Mouse (Mus musculus) monocyte, adult 2 months (primary cell): ENCODE data around the gene Ibsp.

Experiments used
- DNase-seq, 2 experiments: peaks; one replicate each; pipeline ENCODE4 v3.0.0; 2022; ENCODE audit warnings: low spot score in 2 of 2, low read depth in 1 of 2

Gene Ibsp

GRCm38 (mm10) chr5:104298994-104299393 lies at the start of gene Ibsp:
Gene Ibsp (plus strand): TSS chr5:104299171.
- no peak for DNase-seq

DNA sequence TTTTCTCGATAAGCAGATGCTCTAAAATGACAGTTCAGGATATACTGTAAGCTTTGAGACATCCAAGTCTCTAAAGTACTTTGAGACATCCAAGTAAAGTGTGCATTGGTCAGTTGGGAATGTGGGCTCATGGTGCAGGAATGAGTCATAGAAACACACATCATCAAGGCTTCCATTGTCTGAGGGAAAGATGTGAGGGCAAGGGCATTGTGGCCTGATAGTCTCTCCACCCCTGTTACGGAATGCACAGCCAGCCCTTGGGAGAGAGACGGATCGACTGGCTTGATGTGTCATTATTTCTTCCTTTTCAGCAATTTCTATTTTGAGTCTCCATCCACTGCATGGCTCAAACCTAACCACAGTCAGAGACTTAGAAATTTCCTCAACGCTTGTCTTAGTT lies 47.2 kb upstream of the Ibsp start:
- DNase-seq: no peak

GRCm38 (mm10) chr5:104256585-104256984 lies 42.4 kb upstream of the Ibsp start:
- no peak for DNase-seq

GRCm38 (mm10) chr5:104261908-104262461 lies 37.0 kb upstream of the Ibsp start:
- no peak for DNase-seq

- DNase-seq: no peak
These were observed 35.8 kb upstream of the Ibsp start for GRCm38 (mm10) chr5:104263014-104263776.

- DNase-seq: no peak
These were observed 4.8 kb upstream of the Ibsp start for GRCm38 (mm10) chr5:104294201-104294600.

DNA sequence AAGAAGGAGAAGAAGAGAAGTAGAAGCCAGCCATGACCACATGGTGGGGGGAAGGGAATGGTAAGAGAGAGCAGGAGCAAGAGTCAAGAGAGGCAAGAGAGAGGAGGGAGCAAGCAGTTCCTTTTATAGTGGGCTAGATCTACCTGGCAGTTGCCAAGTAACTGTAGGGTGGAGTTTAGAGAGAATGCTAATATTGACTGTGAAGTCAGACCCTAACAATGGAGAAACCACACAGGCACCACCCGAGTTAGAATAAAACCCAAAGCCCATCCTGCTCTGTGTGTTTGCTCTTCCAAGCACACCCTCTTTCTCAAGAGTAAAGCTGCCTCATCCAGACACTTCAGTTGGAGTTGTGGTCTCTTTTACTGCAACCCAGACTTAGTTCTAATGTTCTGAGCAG lies 15.1 kb downstream of the Ibsp start:
- DNase-seq: no peak

DNA sequence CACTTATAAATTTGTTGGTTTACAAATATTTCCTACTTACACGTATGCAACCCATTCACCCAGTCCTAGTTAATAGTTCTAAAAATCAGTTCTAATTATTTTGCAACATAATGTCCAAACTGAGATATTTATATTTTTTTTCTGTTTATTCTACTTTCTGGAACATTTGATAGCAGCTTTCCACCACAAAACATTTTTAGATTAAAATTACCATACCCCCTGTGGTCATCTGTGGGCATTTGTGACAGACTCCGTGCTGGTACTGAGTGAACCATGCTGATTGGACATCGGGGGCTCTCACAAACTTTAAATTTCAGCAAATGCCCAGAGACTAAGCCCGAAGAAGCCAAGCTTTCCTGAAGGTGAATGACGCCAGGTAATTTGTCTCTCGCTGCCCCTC lies 26.1 kb downstream of the Ibsp start, which contains the start of gene Mepe:
TSS of gene Mepe (plus strand) at position 301 of the 400 bp plus-strand sequence.
- no peak for DNase-seq

DNA sequence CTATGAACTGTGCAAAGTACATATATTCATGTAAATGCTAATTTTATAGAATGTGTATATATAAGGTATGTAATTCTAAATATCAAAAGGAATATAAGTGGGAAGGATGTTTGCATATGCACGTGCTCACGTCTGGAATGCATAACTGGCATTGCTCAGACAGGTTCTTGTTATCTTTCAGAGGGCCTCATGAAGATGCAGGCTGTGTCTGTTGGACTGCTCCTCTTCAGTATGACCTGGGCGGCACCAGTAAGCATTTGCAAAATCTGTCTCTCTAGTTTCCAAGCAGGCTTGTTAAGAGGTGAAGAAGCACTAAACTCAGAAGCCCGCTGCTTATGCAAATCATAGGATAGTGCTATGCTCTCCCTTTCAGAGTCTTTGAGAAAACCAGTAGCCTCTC lies 27.9 kb downstream of the Ibsp start:
- no peak for DNase-seq

DNA sequence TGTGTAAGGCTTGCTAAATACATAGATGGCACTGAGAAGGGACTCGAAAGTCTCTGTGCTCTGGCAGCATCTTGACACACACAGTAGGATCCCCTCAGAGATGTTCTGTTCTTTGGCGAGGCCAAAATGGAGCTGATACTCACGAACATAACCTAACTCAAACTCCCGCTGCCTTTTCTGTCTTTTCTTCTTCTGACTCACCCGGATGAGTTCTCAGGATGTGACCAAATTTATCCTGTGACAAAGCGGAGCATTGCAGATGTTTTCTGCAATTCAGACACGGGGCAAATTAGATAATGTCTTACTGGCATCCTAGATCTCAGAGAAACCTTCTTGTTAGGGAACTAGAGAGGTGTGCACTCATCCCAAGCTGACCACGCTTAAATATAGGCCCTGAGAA lies 28.4 kb downstream of the Ibsp start:
- no peak for DNase-seq

DNA sequence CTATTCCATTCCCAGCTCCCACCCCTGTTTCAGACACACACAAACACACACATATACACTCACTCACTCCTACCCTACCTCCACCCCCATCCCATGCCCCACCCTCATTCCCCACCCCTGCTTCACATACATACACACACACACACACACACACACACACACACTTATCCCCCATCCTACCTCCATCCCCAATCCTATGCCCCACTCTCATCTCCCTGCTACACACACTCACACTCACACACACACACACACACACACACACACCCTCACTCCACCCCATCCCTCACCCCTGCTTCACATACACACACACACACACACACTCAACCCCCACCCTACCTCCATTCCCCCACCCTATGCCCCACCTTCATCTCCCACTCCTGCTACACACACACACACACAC lies 28.9 kb downstream of the Ibsp start:
- no peak for DNase-seq

- DNase-seq: no peak
These were observed 29.4 kb downstream of the Ibsp start for GRCm38 (mm10) chr5:104328317-104328850.

GRCm38 (mm10) chr5:104329381-104329780 lies 30.4 kb downstream of the Ibsp start:
- DNase-seq: no peak

GRCm38 (mm10) chr5:104330088-104330487 lies 31.1 kb downstream of the Ibsp start:
- DNase-seq: no peak

DNA sequence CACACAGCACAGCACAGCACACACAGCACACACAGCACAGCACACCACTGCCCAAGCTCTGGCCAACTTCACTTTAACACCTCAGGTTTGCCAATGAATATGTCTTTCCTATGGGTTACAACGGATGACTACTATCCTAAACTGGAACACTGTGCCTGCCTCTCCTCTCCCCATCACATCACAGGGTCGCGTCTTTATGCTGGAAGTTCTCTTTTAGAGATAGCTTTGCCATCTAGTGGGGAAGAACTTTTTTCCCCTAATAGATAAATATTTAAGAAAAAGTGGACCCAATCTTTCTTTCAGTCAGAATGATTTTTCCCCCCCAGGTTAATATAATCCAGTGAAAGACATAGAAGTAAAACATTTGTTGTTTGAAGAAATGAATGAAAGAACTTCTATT lies 33.3 kb downstream of the Ibsp start:
- DNase-seq: no peak

- no peak for DNase-seq
These were observed 34.3 kb downstream of the Ibsp start for GRCm38 (mm10) chr5:104333231-104333640.

GRCm38 (mm10) chr5:104333643-104334042 lies 34.7 kb downstream of the Ibsp start:
- no peak for DNase-seq

GRCm38 (mm10) chr5:104334516-104334915 lies 35.5 kb downstream of the Ibsp start:
- DNase-seq: no peak

- no peak for DNase-seq
These were observed 37.0 kb downstream of the Ibsp start for GRCm38 (mm10) chr5:104335962-104336361.

- no peak for DNase-seq
These were observed 38.5 kb downstream of the Ibsp start for GRCm38 (mm10) chr5:104337491-104337890.

- DNase-seq: no peak
These were observed 40.0 kb downstream of the Ibsp start for GRCm38 (mm10) chr5:104339009-104339408.

GRCm38 (mm10) chr5:104339706-104340512 lies 40.9 kb downstream of the Ibsp start:
- DNase-seq: no peak
